In genomic region chr4:154638320-154638886, GRCm38 (mm10) we compare ENCODE assay signal across 8 mouse cellular contexts. TPM values are rescaled to one million over a fixed set of nuclear protein-coding genes. Genes with fewer than 3 reads are reported as not detected.
A peak's percentile ranks its signal among the peaks of the same experiment; 100 is the strongest.
DNase-seq lines count a peak whose midpoint lies in the region; ATAC-seq lines count a peak whose summit lies in the region.

No protein-coding gene starts in this region.

- H3K36me3 ChIP-seq in hindbrain, embryonic 11.5 days (ENCODE audit: control insufficient read depth, insufficient read depth, low read length) = no peaks in the 10 kb centered on the region
- no peaks in the 10 kb centered on the region for H3K36me3 ChIP-seq in midbrain, embryonic 10.5 days

- peaks cover 24% of the 10 kb centered on the region for H3K4me1 ChIP-seq in hindbrain, embryonic 11.5 days (replicated peaks; ENCODE audit: control insufficient read depth, insufficient read depth, low read length)
- H3K4me1 ChIP-seq in midbrain, embryonic 10.5 days = peaks cover 87% of the 10 kb centered on the region

- ATAC-seq in hindbrain, embryonic 11.5 days (ENCODE audit: low FRiP score) = no peak

- no peaks in the 10 kb centered on the region for H3K9me3 ChIP-seq in hindbrain, embryonic 11.5 days (ENCODE audit: control insufficient read depth, low read length)
- no peaks in the 10 kb centered on the region for H3K9me3 ChIP-seq in midbrain, embryonic 10.5 days (replicated peaks)

- peak; percentile 24 for DNase-seq in adrenal gland, postnatal 10 days
- no peak for DNase-seq in adrenal gland, adult 2 months
- peak; percentile 37 for DNase-seq in embryo, embryonic 11 days
- peak; percentile 55 for DNase-seq in hindbrain, embryonic 11.5 days (ENCODE audit: low spot score)
- peak; percentile 44 for DNase-seq in midbrain, embryonic 10.5 days (ENCODE audit: low spot score)
- no peak for DNase-seq in thymus, postnatal 0 days (ENCODE audit: low spot score)
- DNase-seq in ovary, postnatal 36 days (ENCODE audit: low spot score) = no peak
- DNase-seq in cerebellum, adult 9-11 months = no peak

- peak overlapping the region; percentile 62 for H3K9ac ChIP-seq in hindbrain, embryonic 11.5 days (ENCODE audit: low read depth, low read length)

- H3K4me3 ChIP-seq in hindbrain, embryonic 11.5 days (ENCODE audit: low read depth, low read length) = peak overlapping the region; percentile 65
- peak overlapping the region; percentile 67 for H3K4me3 ChIP-seq in midbrain, embryonic 10.5 days

- H3K27ac ChIP-seq in hindbrain, embryonic 11.5 days (ENCODE audit: low read depth, low read length) = 0 out of 2 replicates have a peak overlapping the region, but pooled peaks have one; percentile 70
- 0 out of 2 replicates have a peak overlapping the region, but pooled peaks have one; percentile 6 for H3K27ac ChIP-seq in midbrain, embryonic 10.5 days (replicated peaks)

- WGBS in hindbrain, embryonic 11.5 days = 5% methylated on average over 15 of the region's 15 CpGs
- WGBS in midbrain, embryonic 10.5 days = 2% methylated on average over 15 of the region's 15 CpGs

- H3K4me2 ChIP-seq in hindbrain, embryonic 11.5 days (replicated peaks; ENCODE audit: low read depth, low read length) = peak overlapping the region; percentile 90

- peaks cover 87% of the 10 kb centered on the region for H3K27me3 ChIP-seq in hindbrain, embryonic 11.5 days (ENCODE audit: control insufficient read depth, insufficient read depth, low read length)
- peaks cover 99% of the 10 kb centered on the region for H3K27me3 ChIP-seq in midbrain, embryonic 10.5 days (ENCODE audit: low read depth, poor library complexity, severe bottlenecking)

RNA-seq across cellular contexts. Expression of gene Prdm16, which starts 1.7 kb away (rescaled TPM):
- 10 to 100 TPM in 1 of 2 experiments, 1 to 10 TPM in 1; 9.0 to 17.8 TPM for total RNA-seq in adrenal gland, postnatal 10 days (2021)
- total RNA-seq in adrenal gland, adult 2 months (2021) = 10 to 100 TPM in 1 of 2 experiments, 1 to 10 TPM in 1; 5.4 to 10.6 TPM
- 5.6 and 7.2 TPM in 2 replicates for polyA plus RNA-seq in adrenal gland, adult 2 months (2012; rRNA removed)
- polyA plus RNA-seq in hindbrain, embryonic 11.5 days (2014; fragmentation: Nextera tagmentation; extraction: Ambion mirVana) = 17.6 and 21.8 TPM in 2 replicates
- 12.5 and 14.1 TPM in 2 replicates for polyA plus RNA-seq in midbrain, embryonic 10.5 days (2016; fragmentation: Nextera tagmentation; extraction: Ambion mirVana)
- polyA plus RNA-seq in thymus, postnatal 0 days (2015; fragmentation: Nextera tagmentation; extraction: Ambion mirVana) = 6.6 and 7.6 TPM in 2 replicates

RNA-seq across cellular contexts. Expression of gene Actrt2, which starts 29.3 kb away (rescaled TPM):
- total RNA-seq in adrenal gland, postnatal 10 days (2021) = not detected
- total RNA-seq in adrenal gland, adult 2 months (2021) = not detected
- not detected in 2 replicates for polyA plus RNA-seq in adrenal gland, adult 2 months (2012; rRNA removed)
- polyA plus RNA-seq in hindbrain, embryonic 11.5 days (2014; fragmentation: Nextera tagmentation; extraction: Ambion mirVana) = not detected in 2 replicates
- not detected in 2 replicates for polyA plus RNA-seq in midbrain, embryonic 10.5 days (2016; fragmentation: Nextera tagmentation; extraction: Ambion mirVana)
- not detected in 2 replicates for polyA plus RNA-seq in thymus, postnatal 0 days (2015; fragmentation: Nextera tagmentation; extraction: Ambion mirVana)

Comparison
In these comparisons a context has a peak if more than half of its experiments do, and no peak if none do; other contexts are left out.
1. DNase-seq: peak in adrenal gland, postnatal 10 days (single experiment), embryo, embryonic 11 days (single experiment), hindbrain, embryonic 11.5 days (single experiment) and midbrain, embryonic 10.5 days (single experiment); none in adrenal gland, adult 2 months (single experiment), thymus, postnatal 0 days (single experiment), ovary, postnatal 36 days (single experiment) and cerebellum, adult 9-11 months (single experiment).